Mouse (Mus musculus) embryonic stem cell, embryonic (primary cell): ENCODE measurements at regions not wholly inside any gene's neighbourhood (a gene's known extent, or its start where the extent isn't known, plus 50 kb on each side); places are given as distances from the start of the nearest gene placed in this dataset.

Experiments
- CTCF ChIA-PET, 4 experiments: fragments of 300-600 bp in 2 of 4; fragments of 350-600 bp in 2 of 4; sonication (Branson Sonifier 250); formaldehyde crosslinking; loops; one replicate each; lab custom pipeline; 2022; ENCODE audit warnings: inconsistent platforms in 2 of 4; lab: Charles Lee
- POLR2A ChIA-PET, 4 experiments: fragments of 300-600 bp in 2 of 4; fragments of 350-600 bp in 2 of 4; sonication (Branson Sonifier 250); formaldehyde crosslinking; loops; one replicate each; lab custom pipeline; 2022; ENCODE audit warnings: antibody characterized with exemption in 4 of 4, inconsistent platforms in 1 of 4; lab: Charles Lee

DNA sequence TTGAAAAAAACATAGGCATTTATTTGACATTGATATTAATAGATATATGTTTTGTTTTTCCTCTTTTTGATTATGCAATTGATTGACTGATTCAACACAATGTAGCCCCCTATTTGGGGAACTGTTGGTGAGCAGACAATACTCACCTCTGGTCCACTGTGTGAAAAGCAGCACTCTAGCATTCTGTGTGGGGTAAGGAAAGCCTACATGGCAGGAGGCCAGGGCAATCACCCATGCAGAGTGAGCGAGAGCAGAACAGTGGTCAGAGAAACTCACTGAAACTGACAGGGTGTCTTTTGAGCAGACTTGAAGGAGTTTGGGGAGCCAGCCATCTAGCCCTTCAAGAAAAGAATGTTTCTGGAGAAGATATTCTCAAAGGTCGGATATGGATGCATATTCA lies 73.2 kb upstream of the Azi2 start:
- POLR2A ChIA-PET: no interaction called here
- CTCF ChIA-PET: interaction anchor here in 1 of 4 experiments (0.6 kb wide), 2 partner anchors 35 to 73 kb away, joined by 3 read pairs; partner anchors contain the start of gene Azi2

DNA sequence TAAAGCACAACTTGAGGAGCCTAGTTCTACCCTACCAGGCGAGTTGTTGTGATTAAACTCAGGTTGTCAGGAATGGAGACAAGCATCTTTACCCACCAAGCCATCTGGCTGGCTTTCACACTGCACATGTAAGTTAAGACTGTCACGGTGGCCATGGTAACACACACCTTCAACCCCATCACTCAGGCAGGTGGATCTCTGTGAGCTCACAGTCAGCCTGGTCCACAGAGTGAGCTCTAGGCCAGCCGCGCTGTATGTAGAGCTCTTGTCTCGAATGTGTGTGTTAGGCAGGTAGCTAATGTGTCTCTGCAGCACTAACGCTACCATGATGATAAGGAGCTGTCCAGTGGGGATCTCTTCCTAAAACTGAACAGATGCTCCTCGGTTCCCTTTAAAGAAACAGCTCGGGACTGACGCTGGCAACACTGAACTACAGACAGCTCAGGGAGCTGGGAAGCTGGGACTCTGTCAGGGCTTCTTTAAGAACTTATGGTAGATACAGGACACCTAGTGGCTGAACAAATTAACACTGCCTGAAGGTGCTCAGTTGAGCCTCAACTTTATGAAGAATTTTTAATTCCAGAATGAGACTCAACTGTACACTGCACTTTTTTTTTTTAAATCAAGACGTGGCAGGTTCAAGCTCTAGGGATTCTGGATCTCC lies 73.8 kb upstream of the Azi2 start:
- ChIA-PET POLR2A (no interaction called here), CTCF (interaction anchor here in 2 of 4 experiments (0.6 kb wide), 3 partner anchors 32 to 74 kb away, joined by 3 read pairs; partner anchors contain the start of gene Azi2 (in 1 of the 2))

DNA sequence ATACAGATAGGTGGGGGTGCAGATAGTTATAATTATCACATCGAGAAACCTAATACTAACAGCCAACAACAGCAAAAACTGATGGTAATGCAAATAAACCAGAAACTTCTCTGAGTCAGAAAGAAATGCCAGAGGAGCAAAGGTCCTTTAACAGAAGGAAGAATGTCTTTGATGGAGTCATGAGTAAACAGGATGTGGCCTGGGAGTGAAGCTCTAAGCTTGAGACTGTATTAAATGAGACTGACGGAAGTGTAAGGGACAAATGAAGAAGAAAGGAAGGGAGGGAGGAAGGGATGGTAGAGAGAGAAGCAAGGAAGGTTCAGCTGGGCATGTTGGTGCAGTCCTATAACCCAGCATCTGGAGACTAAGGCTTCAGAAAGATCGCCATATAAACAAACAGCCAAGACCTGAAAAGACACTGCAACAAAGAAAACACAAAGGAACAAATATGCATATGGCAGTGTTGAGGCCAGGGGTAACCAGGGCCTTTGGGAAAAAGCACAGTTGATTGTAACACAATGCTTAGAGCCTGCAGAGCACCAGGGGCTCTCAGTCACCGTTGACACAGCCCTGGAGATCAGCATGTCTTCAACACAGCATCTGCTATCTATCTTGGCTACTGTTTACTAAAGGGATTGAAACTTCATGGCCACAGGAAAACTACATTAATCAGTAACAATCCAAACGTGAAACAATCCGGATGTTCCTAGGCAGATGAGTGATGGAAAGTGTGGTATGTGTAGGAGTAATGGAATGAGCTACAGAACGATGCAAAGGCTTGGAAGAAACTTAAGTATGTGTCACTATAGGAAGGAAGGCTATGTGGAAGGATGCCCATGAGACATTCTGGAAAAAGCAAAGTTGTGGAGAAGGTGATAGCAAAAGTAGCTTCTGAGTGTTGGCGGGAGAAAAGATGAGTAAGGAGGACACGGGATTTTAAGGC lies 77.9 kb upstream of the Azi2 start:
- ChIA-PET CTCF (no interaction called here), POLR2A (no interaction called here)

DNA sequence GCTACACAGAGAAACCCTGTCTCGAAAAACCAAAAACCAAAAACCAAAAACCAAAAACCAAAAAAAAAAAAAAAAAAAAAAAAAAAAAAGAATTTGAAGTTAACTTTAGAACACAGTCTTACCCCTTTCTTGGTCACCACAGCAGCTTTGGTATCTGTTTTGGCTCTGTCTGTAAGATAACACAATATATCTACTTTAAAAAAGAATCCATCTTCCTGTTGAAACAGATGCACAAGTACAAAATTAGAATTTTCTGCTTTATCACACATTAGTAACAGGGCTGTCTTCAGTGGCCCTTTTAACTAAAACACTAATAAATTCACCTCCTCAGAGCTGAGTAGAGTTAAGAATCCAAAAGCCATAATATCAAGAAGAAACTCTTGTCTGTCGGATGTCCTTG lies 80.5 kb upstream of the Azi2 start:
- CTCF ChIA-PET: no interaction called here
- POLR2A ChIA-PET: no interaction called here

DNA sequence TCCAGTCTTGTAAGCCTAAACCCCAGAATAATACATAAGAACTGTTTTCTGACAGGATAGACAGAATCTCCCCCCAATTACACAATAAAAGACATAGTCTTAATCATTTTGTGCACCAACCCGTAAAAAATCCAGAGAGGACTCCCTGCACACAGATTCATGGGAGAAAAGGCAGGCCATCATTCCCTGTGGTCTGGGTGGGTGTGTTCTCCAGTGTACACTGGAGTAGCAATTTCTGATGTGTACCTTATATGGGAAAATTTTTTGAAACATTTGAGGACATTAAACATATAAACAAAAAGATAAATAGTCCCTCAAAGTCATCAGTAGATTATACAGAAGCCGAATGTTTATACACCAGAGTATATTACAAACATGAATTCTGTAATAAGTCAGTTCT lies 83.1 kb upstream of the Azi2 start:
- POLR2A ChIA-PET: no interaction called here

DNA sequence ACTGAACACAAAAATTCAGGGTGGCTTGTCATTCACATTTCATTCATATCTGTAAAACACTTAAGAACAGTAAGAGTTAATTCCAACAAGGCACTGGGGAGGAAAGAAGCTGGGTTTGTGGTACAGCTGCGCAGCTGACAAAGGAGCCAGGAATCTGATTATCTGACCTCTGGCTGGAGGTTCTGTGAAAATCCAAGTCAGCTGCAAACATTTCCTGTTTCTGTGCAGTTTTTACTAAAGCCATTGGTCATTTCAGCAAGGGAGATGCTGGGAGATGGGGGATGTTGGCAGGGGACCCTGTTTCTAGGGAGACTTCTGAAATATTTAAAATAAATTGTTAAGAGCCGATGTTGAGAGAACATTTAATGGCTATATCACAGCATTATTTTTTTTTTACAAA lies 83.6 kb upstream of the Azi2 start:
- ChIA-PET POLR2A (no interaction called here), CTCF (no interaction called here)

More for the DNA sequence above, 83.1 kb upstream of the Azi2 start:
- CTCF ChIA-PET: no interaction called here

DNA sequence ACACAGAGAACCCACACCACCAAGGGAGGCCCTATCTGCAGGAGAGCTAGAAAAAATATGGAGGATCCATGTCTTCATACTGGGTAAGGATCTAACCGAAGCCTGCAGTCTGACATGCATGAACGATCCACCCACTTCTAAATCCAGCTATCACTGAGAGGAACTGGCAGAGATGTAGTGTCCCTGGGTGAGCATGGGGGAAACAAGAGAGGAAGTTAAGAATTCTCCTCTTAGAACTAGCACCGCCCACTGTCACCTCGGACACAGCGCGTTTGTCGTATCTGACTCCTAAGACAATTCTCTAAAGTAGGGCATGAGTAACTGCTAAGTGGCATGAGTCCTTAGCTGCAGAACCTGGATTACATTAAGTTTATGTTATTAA lies 112.8 kb upstream of the Azi2 start:
- CTCF ChIA-PET: interaction anchor here in 1 of 4 experiments (0.6 kb wide), 1 partner anchor 452 kb away, joined by 5 read pairs; no protein-coding TSS in a partner anchor
- POLR2A ChIA-PET: interaction anchor here in 1 of 4 experiments (0.6 kb wide), 1 partner anchor 125 kb away, joined by 3 read pairs; no protein-coding TSS in a partner anchor

DNA sequence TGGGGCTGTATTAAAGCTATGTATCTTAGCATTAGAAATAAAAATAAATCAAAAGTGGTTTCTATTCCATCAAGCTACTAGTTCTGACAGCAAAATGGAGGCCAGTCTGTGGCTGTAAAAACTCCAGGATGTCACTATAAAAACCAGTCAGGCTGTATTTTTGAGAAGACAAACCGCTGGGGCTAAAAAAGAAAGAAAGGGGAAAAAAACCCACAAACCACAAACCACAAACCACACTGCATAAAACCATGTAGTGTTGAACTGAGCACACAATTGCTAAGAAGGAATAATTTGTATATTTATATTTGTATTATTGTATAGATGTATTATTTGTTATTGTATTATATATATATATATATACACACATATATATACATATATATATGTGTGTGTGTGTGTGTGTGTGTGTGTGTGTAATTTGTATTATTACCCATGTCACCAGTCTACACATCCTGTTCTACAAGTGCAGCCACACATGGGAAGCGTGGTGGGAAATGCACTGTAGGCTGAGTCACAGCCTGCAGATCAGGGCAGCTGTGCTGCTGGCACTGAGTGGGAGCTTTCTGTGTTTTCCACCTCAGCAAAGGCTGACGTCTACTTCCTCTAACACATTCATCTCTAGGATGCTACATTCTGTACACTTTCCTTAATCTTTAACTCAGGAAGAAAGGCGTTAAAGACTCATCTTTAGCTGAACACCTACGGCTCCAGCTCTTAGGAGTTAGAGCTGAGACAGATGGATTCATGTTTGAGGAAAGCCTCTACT lies 113.4 kb upstream of the Azi2 start:
- ChIA-PET CTCF (interaction anchor here in 1 of 4 experiments (0.6 kb wide), 1 partner anchor 451 kb away, joined by 5 read pairs; no protein-coding TSS in a partner anchor), POLR2A (interaction anchor here in 1 of 4 experiments (0.6 kb wide), 1 partner anchor 126 kb away, joined by 3 read pairs; no protein-coding TSS in a partner anchor)

DNA sequence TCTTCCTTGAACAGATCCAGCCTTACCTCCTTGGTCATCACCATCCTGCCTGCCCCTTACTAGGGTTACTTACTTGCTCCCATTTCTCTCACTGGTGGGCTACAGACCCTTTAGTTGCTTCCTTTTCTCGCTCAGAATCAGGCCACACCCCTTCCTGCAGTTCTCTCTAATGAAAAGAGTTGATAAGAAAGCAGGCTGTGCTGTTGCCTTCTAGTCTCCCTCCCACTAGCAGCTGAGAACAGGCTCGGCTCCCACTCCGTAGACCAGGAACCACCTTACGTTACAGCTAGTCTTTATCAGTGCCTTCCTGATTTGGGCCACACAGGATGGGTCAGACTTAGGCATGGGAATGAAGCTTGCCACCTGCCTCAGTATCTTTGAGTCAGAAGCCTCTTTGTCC lies 117.3 kb upstream of the Azi2 start:
- ChIA-PET POLR2A (no interaction called here), CTCF (no interaction called here)

DNA sequence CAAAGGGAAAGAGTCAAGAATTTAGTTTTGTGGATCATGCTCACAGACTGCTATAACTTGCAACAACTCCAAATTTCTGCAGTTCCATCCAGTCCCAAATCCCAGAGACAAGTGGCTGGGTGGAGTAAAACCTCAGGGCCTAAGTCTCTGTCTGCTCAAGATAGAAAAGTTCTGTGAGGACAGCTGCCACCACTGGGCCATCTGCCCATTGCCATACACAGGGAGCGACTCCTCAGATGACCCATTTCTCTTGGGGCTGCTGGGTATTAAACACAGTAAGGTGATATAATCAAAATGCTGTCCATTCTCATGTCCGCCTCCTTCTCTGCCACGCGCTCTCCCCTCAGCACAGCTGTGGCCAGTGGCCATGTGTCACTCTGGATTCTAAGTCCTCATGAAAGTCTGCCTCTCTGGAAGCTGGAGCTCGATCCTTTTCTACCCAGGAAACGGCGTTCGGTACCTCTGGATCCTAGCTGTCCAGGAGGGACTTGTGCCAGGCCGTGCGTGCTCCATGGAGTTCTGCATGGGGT lies 132.3 kb upstream of the Azi2 start:
- ChIA-PET CTCF (no interaction called here), POLR2A (no interaction called here)

DNA sequence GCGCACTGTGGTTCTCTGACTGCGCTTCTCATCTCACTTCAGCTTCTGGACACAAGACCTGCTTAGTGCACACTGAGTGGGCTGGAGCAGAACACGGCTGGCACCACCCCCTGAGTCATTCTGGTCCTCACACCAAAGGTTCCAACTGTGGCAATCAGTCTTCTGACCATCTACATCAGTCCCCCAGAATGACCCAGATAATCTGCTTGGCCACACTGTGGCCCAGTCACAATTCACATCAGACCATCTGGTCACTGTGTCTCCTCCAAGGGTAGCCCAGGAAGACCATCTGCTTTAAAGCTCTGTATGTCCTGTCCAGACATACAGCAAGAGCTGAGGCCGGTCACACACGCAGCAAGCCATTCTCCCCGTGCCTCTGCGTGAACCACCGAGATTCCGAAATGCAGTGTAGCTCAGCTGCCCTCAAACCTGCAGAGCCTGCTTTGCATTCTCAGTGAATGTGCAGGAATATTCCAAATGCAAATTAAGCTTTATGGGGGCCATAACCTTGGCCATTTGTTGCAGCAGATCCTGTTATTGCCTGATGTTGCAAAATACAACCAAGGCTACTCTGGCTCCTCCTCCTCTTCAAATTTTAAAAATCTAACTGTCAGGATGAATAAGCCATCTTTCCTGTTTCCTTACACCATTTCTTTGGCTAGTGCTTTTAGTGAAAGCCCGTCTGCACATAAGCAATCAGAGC lies 135.1 kb upstream of the Azi2 start:
- CTCF ChIA-PET: no interaction called here
- POLR2A ChIA-PET: interaction anchor here in 1 of 4 experiments (0.5 kb wide), 1 partner anchor 46 kb away, joined by 3 read pairs; no protein-coding TSS in a partner anchor

DNA sequence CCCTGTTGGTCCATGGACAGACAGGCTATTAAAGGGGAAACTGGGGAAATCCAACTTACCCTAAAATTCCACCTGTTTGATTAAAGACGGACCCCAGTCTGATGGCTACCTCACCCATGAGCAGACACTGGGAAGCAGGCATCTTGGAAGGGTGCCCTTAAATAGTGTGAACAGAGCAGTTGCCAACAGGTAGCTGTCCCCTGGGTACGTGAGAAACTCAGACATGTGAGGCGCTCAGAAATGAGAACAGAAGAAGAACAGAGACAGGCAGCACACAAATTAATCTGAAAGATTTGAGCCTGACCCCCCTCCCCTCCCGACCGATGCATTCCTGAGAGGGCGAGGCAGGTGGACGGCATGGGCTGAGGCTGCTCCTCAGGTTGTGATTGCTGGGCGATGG lies 135.7 kb upstream of the Azi2 start:
- CTCF ChIA-PET: no interaction called here
- POLR2A ChIA-PET: no interaction called here

DNA sequence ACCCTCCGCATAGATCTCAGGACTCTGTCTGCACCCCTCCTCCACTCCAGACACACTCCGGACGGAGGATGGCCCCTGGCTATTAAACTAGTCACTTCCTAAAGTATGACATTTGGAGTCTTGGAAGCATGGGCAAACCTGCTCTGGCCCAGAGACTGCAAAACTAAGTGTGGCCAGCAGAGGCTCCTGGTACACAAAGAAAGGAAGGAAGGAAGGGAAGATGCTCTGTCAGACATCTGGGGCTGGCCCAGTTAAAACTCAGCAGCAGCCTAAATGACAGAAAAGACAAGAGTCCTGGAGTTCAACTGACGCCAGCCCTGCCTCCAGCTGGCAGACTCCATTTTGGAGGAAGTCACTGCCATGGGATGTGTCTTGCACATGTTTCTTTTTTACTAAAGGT lies 137.3 kb upstream of the Azi2 start:
- ChIA-PET POLR2A (no interaction called here), CTCF (interaction anchor here in 1 of 4 experiments (0.9 kb wide), 1 partner anchor 126 kb away, joined by 3 read pairs; no protein-coding TSS in a partner anchor)

DNA sequence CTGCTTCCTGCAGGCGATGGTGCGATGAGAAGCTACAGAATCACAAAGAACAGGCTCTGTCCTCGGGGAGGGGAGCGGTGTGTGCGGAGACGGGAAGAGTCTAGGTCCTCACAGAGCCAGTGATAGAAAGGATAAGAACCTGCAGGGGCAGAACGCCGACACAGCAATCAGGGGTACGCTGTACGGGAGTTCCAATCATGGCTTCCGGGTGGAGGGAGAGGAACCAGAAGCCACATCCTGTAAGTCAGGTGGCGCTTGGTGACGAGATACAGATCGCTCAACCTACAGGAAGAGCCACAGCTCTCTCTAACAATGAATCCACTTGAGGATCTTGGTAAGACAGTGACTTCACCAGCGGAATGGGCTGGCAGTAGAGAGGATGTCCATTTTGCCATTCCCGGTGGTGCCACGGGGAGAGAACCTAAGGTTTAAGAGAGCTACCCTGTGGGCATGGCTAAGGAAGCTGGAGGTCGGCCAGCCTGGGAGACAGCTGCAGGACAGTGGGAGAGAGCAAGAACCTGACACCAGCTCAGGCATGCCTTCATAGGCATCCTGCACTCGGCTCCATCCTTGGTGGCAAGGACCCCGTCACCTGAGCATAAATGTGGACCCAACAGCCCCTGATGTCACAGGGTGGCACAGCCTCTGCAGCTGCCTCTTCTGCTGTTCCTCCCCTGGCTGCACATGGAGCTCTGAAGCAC lies 137.9 kb upstream of the Azi2 start:
- CTCF ChIA-PET: interaction anchor here in 1 of 4 experiments (0.9 kb wide), 1 partner anchor 127 kb away, joined by 3 read pairs; no protein-coding TSS in a partner anchor

DNA sequence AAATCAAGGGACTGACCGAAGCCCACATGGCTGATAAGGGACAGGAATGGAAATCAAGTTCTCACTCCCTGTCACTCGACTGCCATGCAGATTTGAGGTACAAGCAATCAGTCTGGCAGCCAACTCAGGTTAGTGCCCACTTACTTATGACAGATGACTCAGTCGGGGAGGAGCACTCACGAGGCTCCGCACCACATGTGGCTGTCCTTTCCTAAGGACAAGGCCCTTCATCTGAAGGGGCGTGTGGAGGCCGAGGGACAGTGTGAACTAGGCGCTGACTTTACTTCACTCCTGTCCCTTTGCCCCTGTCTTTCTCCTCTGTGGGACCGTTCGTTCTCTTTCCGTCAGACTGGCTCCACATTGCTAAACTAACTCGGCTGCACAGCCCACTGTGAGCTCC lies 139.7 kb upstream of the Azi2 start:
- POLR2A ChIA-PET: no interaction called here

More for the DNA sequence above, 137.9 kb upstream of the Azi2 start:
- POLR2A ChIA-PET: no interaction called here

DNA sequence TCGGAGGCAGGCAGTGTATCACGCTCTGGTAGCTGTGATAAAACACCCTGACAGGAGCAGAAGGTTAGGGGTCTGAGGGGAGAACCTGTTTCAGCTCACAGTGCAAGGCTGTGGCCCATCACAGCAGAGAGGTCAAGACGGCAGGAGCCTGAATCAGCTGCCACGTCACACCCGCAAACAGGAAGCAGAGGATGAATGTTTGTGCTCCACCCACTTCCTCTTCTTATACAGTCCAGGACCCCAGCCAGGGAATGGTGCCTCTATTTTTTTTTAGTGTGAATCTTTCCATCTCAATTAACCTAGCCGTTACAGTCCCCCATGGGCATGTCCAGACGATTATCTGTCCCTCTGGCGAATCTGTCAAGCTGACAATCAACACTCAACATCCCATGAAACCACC lies 143.8 kb upstream of the Azi2 start:
- ChIA-PET CTCF (no interaction called here), POLR2A (no interaction called here)

More for the DNA sequence above, 139.7 kb upstream of the Azi2 start:
- CTCF ChIA-PET: no interaction called here

DNA sequence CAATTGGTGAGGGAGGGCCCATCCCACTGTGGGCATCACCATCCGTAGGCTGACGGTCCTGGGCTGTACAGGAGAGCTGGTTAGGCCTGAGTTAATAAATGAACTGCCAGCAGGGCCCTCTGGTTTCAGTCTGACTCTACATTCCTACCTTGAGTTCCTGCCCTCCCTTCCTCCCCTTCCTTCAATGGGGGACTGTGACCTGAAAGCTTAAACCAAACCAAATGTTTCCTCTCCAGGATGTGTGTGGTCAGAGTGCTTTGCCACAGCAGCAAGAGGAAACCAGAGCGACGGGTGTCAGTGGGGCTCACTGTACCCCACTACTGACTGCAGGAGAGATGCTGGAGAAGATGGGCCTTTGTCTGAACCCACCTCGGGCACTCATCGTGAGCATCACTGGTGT lies 147.7 kb upstream of the Azi2 start:
- POLR2A ChIA-PET: no interaction called here
- CTCF ChIA-PET: no interaction called here

DNA sequence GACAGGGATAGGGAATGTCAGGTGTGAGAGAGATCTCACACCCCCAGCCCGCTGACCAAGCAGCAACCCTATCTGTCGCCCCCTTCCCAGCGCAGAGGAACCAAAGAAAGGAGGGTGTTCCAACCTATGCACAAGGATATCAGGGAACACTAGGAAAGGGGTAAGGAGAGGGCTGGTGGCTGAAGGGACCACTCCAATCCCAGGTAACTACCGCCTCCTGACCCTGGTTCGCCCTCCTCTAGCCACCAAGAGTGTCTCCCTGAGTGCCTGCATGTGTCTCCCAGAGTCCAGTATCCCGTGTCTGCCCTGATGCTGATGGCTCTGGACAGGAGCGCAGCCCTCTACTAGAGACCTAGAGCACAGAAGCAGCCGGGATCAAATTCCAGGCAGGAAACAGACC lies 167.1 kb upstream of the Azi2 start:
- ChIA-PET CTCF (no interaction called here), POLR2A (no interaction called here)
